Mouse (Mus musculus) stomach, postnatal 0 days (tissue): ENCODE results near the gene Etfdh. TPM values are rescaled to one million over a fixed set of nuclear protein-coding genes. Genes with fewer than 3 reads are reported as not detected.

ENCODE experiments used
- ATAC-seq: fragments of 200-750 bp; cut with Nextera tagmentation; 2 replicates; pipeline ENCODE4 v1.8.0; 2017; ENCODE audit not compliant: low FRiP score, low TSS enrichment
- DNase-seq: peaks from one replicate; pipeline ENCODE4 v3.0.0-alpha.2; 2016; ENCODE audit warnings: low spot score
- H3K27ac ChIP-seq: fragments of 300-500 bp; sonication (generic); replicated peaks from 2 replicates; pipeline ENCODE4 v1.5.1; 2014; ENCODE audit warnings: mild to moderate bottlenecking, control low read depth
- H3K27me3 ChIP-seq: fragments of 300-500 bp; sonication (generic); 2 replicates; pipeline ENCODE4 v1.6.1; 2014; ENCODE audit warnings: low read length; ENCODE audit not compliant: control insufficient read depth, insufficient read depth
- H3K36me3 ChIP-seq: fragments of 300-500 bp; sonication (generic); 2 replicates; pipeline ENCODE4 v1.6.1; 2014; ENCODE audit warnings: low read length, mixed read lengths; ENCODE audit not compliant: control insufficient read depth, insufficient read depth
- H3K4me1 ChIP-seq: fragments of 300-500 bp; sonication (generic); replicated peaks from 2 replicates; pipeline ENCODE4 v1.6.1; 2014; ENCODE audit warnings: antibody characterized with exemption; ENCODE audit not compliant: control insufficient read depth, insufficient read depth
- H3K4me2 ChIP-seq: fragments of 300-500 bp; sonication (generic); replicated peaks from 2 replicates; pipeline ENCODE4 v1.6.1; 2014; ENCODE audit warnings: low read depth, mild to moderate bottlenecking, control low read depth, moderate library complexity
- H3K4me3 ChIP-seq: fragments of 300-500 bp; sonication (generic); 2 replicates; pipeline ENCODE4 v1.5.1; 2014; ENCODE audit warnings: low read depth, low read length, control low read depth
- H3K9ac ChIP-seq: fragments of 300-500 bp; sonication (generic); 2 replicates; pipeline ENCODE4 v1.6.1; 2014; ENCODE audit warnings: mild to moderate bottlenecking, low read length, control low read depth, mixed read lengths
- H3K9me3 ChIP-seq: fragments of 300-500 bp; sonication (generic); 2 replicates; pipeline ENCODE4 v1.6.1; 2016; ENCODE audit warnings: low read length; ENCODE audit not compliant: control insufficient read depth
- CTCF ChIP-seq: IDR thresholded peaks from 2 replicates; pipeline ENCODE4 v1.5.1; 2016; ENCODE audit warnings: antibody characterized with exemption, low read depth, mild to moderate bottlenecking, moderate library complexity
- EP300 ChIP-seq: optimal IDR thresholded peaks from 2 replicates; pipeline ENCODE3; 2016; ENCODE audit warnings: antibody characterized with exemption
- WGBS: fragments of 180-500 bp; shearing (Covaris S2); extraction: QIAGEN DNeasy Blood & Tissue Kit; methylation state at CpG from one replicate; pipeline ENCODE4 v1.1.7; 2014; 5-methylcytosine and 5-hydroxymethylcytosine counted together
- polyA plus RNA-seq: library from polyadenylated mRNA; unstranded; fragments of >200 nt; fragmentation: Nextera tagmentation; extraction: Ambion mirVana; gene quantifications from 2 replicates; pipeline ENCODE4 v1.2.1, GENCODE M21; 2015

Gene Etfdh
- 74.1 and 79.6 TPM in 2 replicates for polyA plus RNA-seq

- Histone ChIP-seq H3K36me3 (peaks cover 3% of the 10 kb centered on the region; the same call in 1 of the 2 replicates), H3K27me3 (no peaks in the 10 kb centered on the region), H3K4me1 (no peaks in the 10 kb centered on the region), H3K9me3 (no peaks in the 10 kb centered on the region), H3K4me3 (peak within 1 kb of the TSS; percentile 73), H3K4me2 (peak within 1 kb of the TSS; percentile 76), H3K9ac (peak within 1 kb of the TSS; percentile 71), H3K27ac (peak within 1 kb of the TSS; percentile 93)
- TF ChIP-seq EP300, result no peak
- peak; percentile 27 for ATAC-seq
- 1% methylated on average over 11 of the region's 11 CpGs for WGBS
- peak; percentile 61 for DNase-seq
Measured at GRCm38 (mm10) chr3:79629416-79629730, at the start of gene Etfdh. Gene Etfdh, minus strand, starts transcription at chr3:79629500.

GRCm38 (mm10) chr3:79676411-79676810 is 47.1 kb upstream of the Etfdh start:
- no peak overlapping the region for H3K9ac ChIP-seq
- DNase-seq (no peak), ATAC-seq (no peak)
- H3K36me3 ChIP-seq, result no peaks in the 10 kb centered on the region
- no peaks in the 10 kb centered on the region for H3K4me1 ChIP-seq
- TF ChIP-seq EP300, result no peak
- WGBS, result 82% methylated on average over 3 of the region's 3 CpGs
- no peak overlapping the region for H3K4me2 ChIP-seq
- H3K9me3 ChIP-seq, result no peaks in the 10 kb centered on the region
- H3K27ac ChIP-seq, result no peak overlapping the region
- no peaks in the 10 kb centered on the region for H3K27me3 ChIP-seq
- no peak overlapping the region for H3K4me3 ChIP-seq

GRCm38 (mm10) chr3:79674641-79675040 is 45.3 kb upstream of the Etfdh start:
- H3K27ac ChIP-seq, result no peak overlapping the region
- DNase-seq, result no peak
- no peaks in the 10 kb centered on the region for H3K9me3 ChIP-seq
- no peak overlapping the region for H3K4me2 ChIP-seq
- no peak overlapping the region for H3K9ac ChIP-seq
- H3K27me3 ChIP-seq, result no peaks in the 10 kb centered on the region
- H3K36me3 ChIP-seq, result no peaks in the 10 kb centered on the region
- H3K4me1 ChIP-seq, result no peaks in the 10 kb centered on the region
- TF ChIP-seq EP300 (no peak), CTCF (no peak)
- ATAC-seq, result no peak
- WGBS, result 76% methylated on average over 5 of the region's 5 CpGs
- no peak overlapping the region for H3K4me3 ChIP-seq

- 12% methylated on average over 4 of the region's 4 CpGs for WGBS
- H3K27me3 ChIP-seq, result no peaks in the 10 kb centered on the region
- peak; percentile 43 for DNase-seq
- H3K4me1 ChIP-seq, result no peaks in the 10 kb centered on the region
- no peak for ATAC-seq
- no peak overlapping the region for H3K4me2 ChIP-seq
- TF ChIP-seq EP300, result no peak
- TF ChIP-seq CTCF, result peak; percentile 89
- H3K9ac ChIP-seq, result no peak overlapping the region
- no peaks in the 10 kb centered on the region for H3K36me3 ChIP-seq
- no peak overlapping the region for H3K27ac ChIP-seq
- no peak overlapping the region for H3K4me3 ChIP-seq
- H3K9me3 ChIP-seq, result no peaks in the 10 kb centered on the region
Measured at GRCm38 (mm10) chr3:79673082-79673481, 43.8 kb upstream of the Etfdh start.

- TF ChIP-seq CTCF (no peak), EP300 (no peak)
- Histone ChIP-seq H3K4me1 (no peaks in the 10 kb centered on the region), H3K4me3 (no peak overlapping the region), H3K4me2 (no peak overlapping the region), H3K27ac (no peak overlapping the region), H3K9me3 (no peaks in the 10 kb centered on the region), H3K27me3 (no peaks in the 10 kb centered on the region), H3K36me3 (no peaks in the 10 kb centered on the region), H3K9ac (no peak overlapping the region)
- 79% methylated on average over 16 of the region's 16 CpGs for WGBS
- ATAC-seq (no peak), DNase-seq (no peak)
Measured at GRCm38 (mm10) chr3:79672188-79672587, 42.9 kb upstream of the Etfdh start.

GRCm38 (mm10) chr3:79670556-79670955 is 41.3 kb upstream of the Etfdh start:
- no peaks in the 10 kb centered on the region for H3K36me3 ChIP-seq
- DNase-seq (no peak), ATAC-seq (peak; percentile 10; the same call in 1 of the 2 replicates)
- H3K27me3 ChIP-seq, result no peaks in the 10 kb centered on the region
- WGBS, result 82% methylated on average over 7 of the region's 7 CpGs
- no peak overlapping the region for H3K9ac ChIP-seq
- no peak overlapping the region for H3K4me3 ChIP-seq
- no peak for TF ChIP-seq CTCF
- no peak for TF ChIP-seq EP300
- H3K4me2 ChIP-seq, result no peak overlapping the region
- H3K9me3 ChIP-seq, result no peaks in the 10 kb centered on the region
- no peaks in the 10 kb centered on the region for H3K4me1 ChIP-seq
- H3K27ac ChIP-seq, result no peak overlapping the region
